Mouse (Mus musculus) myocyte (in vitro differentiated cells): ENCODE data around the gene Ttyh2. TPM values are rescaled to one million over a fixed set of nuclear protein-coding genes. Genes with fewer than 3 reads are reported as not detected.

Experiments used
- H3K27me3 ChIP-seq: one replicate; pipeline ENCODE4 v1.6.1; 2011; ENCODE audit not compliant: control insufficient read depth, insufficient read depth, insufficient read length
- H3K36me3 ChIP-seq: one replicate; pipeline ENCODE4 v1.6.1; 2011; ENCODE audit not compliant: control insufficient read depth, insufficient read depth
- H3K4me2 ChIP-seq: one replicate; pipeline ENCODE4 v1.6.1; 2011; ENCODE audit warnings: low read depth, control low read depth
- H3K4me3 ChIP-seq: one replicate; pipeline ENCODE4 v1.5.1; 2011; ENCODE audit warnings: mild to moderate bottlenecking, control low read depth, moderate library complexity
- H3K79me2 ChIP-seq: one replicate; pipeline ENCODE4 v1.6.1; 2011; ENCODE audit not compliant: control insufficient read depth, insufficient read depth
- H3ac ChIP-seq: one replicate; pipeline ENCODE4 v1.6.1; 2011; ENCODE audit not compliant: control insufficient read depth, insufficient read length
- CEBPB ChIP-seq: IDR thresholded peaks from 2 replicates; pipeline ENCODE4 v1.6.1; 2011; ENCODE audit warnings: mild to moderate bottlenecking, moderate library complexity; ENCODE audit not compliant: poor library complexity, insufficient read depth, severe bottlenecking
- E2F4 ChIP-seq: IDR thresholded peaks from one replicate; pipeline ENCODE4 v1.6.1; 2011; ENCODE audit warnings: mild to moderate bottlenecking, control low read depth, moderate library complexity; ENCODE audit not compliant: insufficient read depth
- MAX ChIP-seq: IDR thresholded peaks from one replicate; pipeline ENCODE4 v1.6.1; 2011; ENCODE audit warnings: low read depth, mild to moderate bottlenecking, control low read depth
- MYOD1 ChIP-seq, 3 experiments: IDR thresholded peaks; one replicate each; pipeline ENCODE4 v1.6.1; 2011; ENCODE audit warnings: control low read depth in 2 of 3, low read depth in 2 of 3, mild to moderate bottlenecking in 2 of 3, moderate library complexity in 1 of 3; ENCODE audit not compliant: insufficient read length in 2 of 3, control insufficient read depth in 1 of 3
- MYOG ChIP-seq, 3 experiments: IDR thresholded peaks; one replicate each; pipeline ENCODE4 v1.6.1; 2011; ENCODE audit warnings: control low read depth in 2 of 3, low read depth in 2 of 3, mild to moderate bottlenecking in 2 of 3; ENCODE audit not compliant: insufficient read length in 2 of 3, control insufficient read depth in 1 of 3, insufficient read depth in 1 of 3
- POLR2A ChIP-seq: IDR thresholded peaks from one replicate; pipeline ENCODE4 v1.6.1; 2011; ENCODE audit warnings: low read depth, mild to moderate bottlenecking, control low read depth, moderate library complexity; ENCODE audit not compliant: insufficient read length
- POLR2AphosphoS2 ChIP-seq: IDR thresholded peaks from one replicate; pipeline ENCODE4 v1.6.1; 2011; ENCODE audit warnings: low read depth, control low read depth; ENCODE audit not compliant: insufficient read length
- REST ChIP-seq: IDR thresholded peaks from one replicate; pipeline ENCODE4 v1.6.1; 2011; ENCODE audit warnings: mild to moderate bottlenecking, control low read depth, moderate library complexity; ENCODE audit not compliant: insufficient read depth, insufficient read length
- SRF ChIP-seq: IDR thresholded peaks from one replicate; pipeline ENCODE4 v1.6.1; 2011; ENCODE audit warnings: low read depth; ENCODE audit not compliant: control insufficient read depth, insufficient read length
- TCF12 ChIP-seq: IDR thresholded peaks from one replicate; pipeline ENCODE4 v1.6.1; 2011; ENCODE audit warnings: mild to moderate bottlenecking, control low read depth; ENCODE audit not compliant: poor library complexity, insufficient read depth, severe bottlenecking
- TCF3 ChIP-seq: IDR thresholded peaks from one replicate; pipeline ENCODE4 v1.6.1; 2011; ENCODE audit warnings: low read depth, control low read depth; ENCODE audit not compliant: insufficient read length
- USF1 ChIP-seq: IDR thresholded peaks from one replicate; pipeline ENCODE4 v1.6.1; 2011; ENCODE audit warnings: low read depth, mild to moderate bottlenecking, control low read depth, moderate library complexity
- polyA plus RNA-seq: library from polyadenylated mRNA; unstranded; fragments of >200 nt; fragmentation: generic; extraction: Trizol; gene quantifications from one replicate; pipeline ENCODE4 v1.2.1, GENCODE M21; 2012; ENCODE audit warnings: missing spikeins

Gene Ttyh2
- polyA plus RNA-seq, 1 experiment, result 40.6 TPM

- Histone ChIP-seq H3K4me3 (no peak overlapping the region), H3K27me3 (peaks cover 14% of the 10 kb centered on the region), H3ac (no peak overlapping the region), H3K36me3 (no peaks in the 10 kb centered on the region), H3K79me2 (no peaks in the 10 kb centered on the region), H3K4me2 (no peak overlapping the region)
- TF ChIP-seq CEBPB (0 out of 2 replicates have a peak, but pooled peaks have one; percentile 12), MAX (no peak)
These were observed 19.8 kb upstream of the Ttyh2 start for GRCm38 (mm10) chr11:114655350-114656008.

- H3K4me3 ChIP-seq, result no peak overlapping the region
- no peak overlapping the region for H3K4me2 ChIP-seq
- H3ac ChIP-seq, result no peak overlapping the region
- TF ChIP-seq TCF12, result no peak
- TF ChIP-seq MAX, result no peak
- no peak for TF ChIP-seq USF1
- no peak for TF ChIP-seq MYOD1 (IDR thresholded peaks at IDR 0.05; ENCODE audit: control insufficient read depth in 1 of 3, insufficient read length in 2 of 3, low read depth in 2 of 3)
- no peak for TF ChIP-seq REST
- TF ChIP-seq TCF3, result no peak
- no peak for TF ChIP-seq CEBPB
- no peak for TF ChIP-seq POLR2AphosphoS2
- no peak for TF ChIP-seq SRF
- no peak for TF ChIP-seq POLR2A
- no peak for TF ChIP-seq MYOG (IDR thresholded peaks at IDR 0.05; ENCODE audit: control insufficient read depth in 1 of 3, insufficient read depth in 1 of 3, insufficient read length in 2 of 3, low read depth in 2 of 3)
- TF ChIP-seq E2F4, result no peak
- peaks cover 14% of the 10 kb centered on the region for H3K27me3 ChIP-seq
- H3K79me2 ChIP-seq, result no peaks in the 10 kb centered on the region
- H3K36me3 ChIP-seq, result no peaks in the 10 kb centered on the region
These were observed 18.1 kb upstream of the Ttyh2 start for GRCm38 (mm10) chr11:114656994-114657644.

GRCm38 (mm10) chr11:114657737-114658136, 17.5 kb upstream of the Ttyh2 start:
- no peaks in the 10 kb centered on the region for H3K36me3 ChIP-seq
- peaks cover 17% of the 10 kb centered on the region for H3K27me3 ChIP-seq
- H3K4me2 ChIP-seq, result no peak overlapping the region
- TF ChIP-seq REST (no peak), MAX (no peak), POLR2AphosphoS2 (no peak), TCF3 (no peak), CEBPB (no peak), SRF (no peak), POLR2A (no peak), MYOD1 (IDR thresholded peaks at IDR 0.05; ENCODE audit: control insufficient read depth in 1 of 3, insufficient read length in 2 of 3, low read depth in 2 of 3) (no peak), TCF12 (no peak), E2F4 (no peak), MYOG (IDR thresholded peaks at IDR 0.05; ENCODE audit: control insufficient read depth in 1 of 3, insufficient read depth in 1 of 3, insufficient read length in 2 of 3, low read depth in 2 of 3) (no peak), USF1 (no peak)
- no peak overlapping the region for H3ac ChIP-seq
- H3K79me2 ChIP-seq, result no peaks in the 10 kb centered on the region
- no peak overlapping the region for H3K4me3 ChIP-seq

- Histone ChIP-seq H3K4me2 (no peak overlapping the region), H3K36me3 (no peaks in the 10 kb centered on the region), H3K79me2 (no peaks in the 10 kb centered on the region), H3K4me3 (no peak overlapping the region), H3K27me3 (peaks cover 21% of the 10 kb centered on the region), H3ac (no peak overlapping the region)
- TF ChIP-seq MYOG (IDR thresholded peaks at IDR 0.05; ENCODE audit: control insufficient read depth in 1 of 3, insufficient read depth in 1 of 3, insufficient read length in 2 of 3, low read depth in 2 of 3) (no peak), TCF12 (no peak), TCF3 (no peak), E2F4 (no peak)
These were observed 13.1 kb upstream of the Ttyh2 start for GRCm38 (mm10) chr11:114662161-114662560.

GRCm38 (mm10) chr11:114662746-114663362, 12.4 kb upstream of the Ttyh2 start:
- no peaks in the 10 kb centered on the region for H3K79me2 ChIP-seq
- TF ChIP-seq USF1 (no peak), POLR2A (no peak), MYOD1 (IDR thresholded peaks at IDR 0.05; ENCODE audit: control insufficient read depth in 1 of 3, insufficient read length in 2 of 3, low read depth in 2 of 3) (no peak), REST (no peak), TCF12 (no peak), TCF3 (no peak), MYOG (IDR thresholded peaks at IDR 0.05; ENCODE audit: control insufficient read depth in 1 of 3, insufficient read depth in 1 of 3, insufficient read length in 2 of 3, low read depth in 2 of 3) (no peak)
- H3K36me3 ChIP-seq, result no peaks in the 10 kb centered on the region
- H3K4me2 ChIP-seq, result no peak overlapping the region
- no peak overlapping the region for H3K4me3 ChIP-seq
- H3ac ChIP-seq, result no peak overlapping the region
- H3K27me3 ChIP-seq, result peaks cover 15% of the 10 kb centered on the region
